Mouse (Mus musculus): ENCODE data around the gene Ankub1. TPM values are rescaled to one million over a fixed set of nuclear protein-coding genes. Genes with fewer than 3 reads are reported as not detected.
A peak's percentile ranks its signal among the peaks of the same experiment; 100 is the strongest.

Gene Ankub1
- total RNA-seq, 2 experiments from 2014 or later = not detected

- peak; percentile 92 to 96 for DNase-seq
- intact Hi-C loops (cut with DNase I) = no loop called here
These were observed 41.3 kb downstream of the Ankub1 start, which contains the start of gene Commd2 for GRCm38 (mm10) chr3:57651231-57651864. Commd2 (minus strand) TSS chr3:57651715.

- intact Hi-C loops (cut with DNase I) = no loop called here
- no peak for DNase-seq
These were observed 49.4 kb downstream of the Ankub1 start for GRCm38 (mm10) chr3:57643191-57643590.

GRCm38 (mm10) chr3:57637596-57637995 is 55.0 kb downstream of the Ankub1 start:
- intact Hi-C loops (cut with DNase I) = no loop called here
- DNase-seq = no peak

- intact Hi-C loops (cut with DNase I) = no loop called here
- DNase-seq = no peak
These were observed 57.7 kb downstream of the Ankub1 start for GRCm38 (mm10) chr3:57634763-57635487.

GRCm38 (mm10) chr3:57626954-57627513 is 65.6 kb downstream of the Ankub1 start:
- intact Hi-C loops (cut with DNase I) = loop anchor here (5.0 kb wide), 1 partner anchor 360 kb away; no protein-coding TSS in a partner anchor
- no peak for DNase-seq

- intact Hi-C loops (cut with DNase I) = loop anchor here (1.0 to 5.0 kb wide), 3 partner anchors 155 to 358 kb away; no protein-coding TSS in a partner anchor
- peak; percentile 76 to 85 for DNase-seq
These were observed 67.2 kb downstream of the Ankub1 start for GRCm38 (mm10) chr3:57625275-57625997.

- no peak for DNase-seq
These were observed 72.9 kb downstream of the Ankub1 start for GRCm38 (mm10) chr3:57619718-57620117.

GRCm38 (mm10) chr3:57615652-57616051 is 76.9 kb downstream of the Ankub1 start:
- intact Hi-C loops (cut with DNase I) = loop anchor here (2.0 kb wide), 2 partner anchors 39 to 145 kb away; no protein-coding TSS in a partner anchor
- DNase-seq = no peak

More at GRCm38 (mm10) chr3:57619718-57620117, 72.9 kb downstream of the Ankub1 start:
- intact Hi-C loops (cut with DNase I) = no loop called here

GRCm38 (mm10) chr3:57612430-57612997 is 80.1 kb downstream of the Ankub1 start:
- intact Hi-C loops (cut with DNase I) = no loop called here
- DNase-seq = no peak

- DNase-seq = no peak
- intact Hi-C loops (cut with DNase I) = no loop called here
These were observed 80.8 kb downstream of the Ankub1 start for GRCm38 (mm10) chr3:57611776-57612175.

Small RNA genes lying within 50 kb of the gene (microRNA-seq; reads per million reads assigned to microRNA genes)
- gene Mir6377 = 0 reads per million in 2 experiments

Other genes starting within 250 kb of the Ankub1 start
- gene Wwtr1, start 116.9 kb downstream of the Ankub1 start, total RNA-seq (2021) = 10 to 100 TPM; 81.0 to 83.0 TPM
- gene Commd2, start 41.1 kb downstream of the Ankub1 start, total RNA-seq (2021) = 10 to 100 TPM; 17.9 to 19.9 TPM
- gene Rnf13, start 43.3 kb upstream of the Ankub1 start, total RNA-seq (2021) = 10 to 100 TPM; 42.0 to 51.5 TPM
- gene Pfn2, start 155.3 kb upstream of the Ankub1 start, total RNA-seq (2021) = 10 to 100 TPM; 30.1 to 35.2 TPM

All from heart, postnatal 10 days (tissue).